Mouse (Mus musculus): ENCODE measurements around the gene Tbx4.

GRCm38 (mm10) chr11:85836523-85837290, 49.5 kb upstream of the Tbx4 start:
- TF ChIP-seq CTCF (IDR thresholded peaks at IDR 0.05; ENCODE audit: control insufficient read depth, insufficient read depth, insufficient read length) (no peak), USF1 (IDR thresholded peaks at IDR 0.05; ENCODE audit: low read depth) (no peak), MAX (IDR thresholded peaks at IDR 0.05) (no peak), MYOG (IDR thresholded peaks at IDR 0.05; ENCODE audit: control insufficient read depth, extremely low read depth, insufficient read length) (no peak), FOSL1 (IDR thresholded peaks at IDR 0.05; ENCODE audit: insufficient read depth, low read length, poor library complexity, severe bottlenecking) (no peak)

Measured in C2C12 (cell line).